Mouse (Mus musculus) megakaryocyte, embryonic 14.5 days (primary cell): ENCODE measurements at regions not wholly inside any gene's neighbourhood (a gene's known extent, or its start where the extent isn't known, plus 50 kb on each side); places are given as distances from the start of the nearest gene placed in this dataset.

Source experiments
- H3K27me3 ChIP-seq: replicated peaks from 2 replicates; pipeline ENCODE3; 2012; ENCODE audit warnings: inconsistent platforms
- H3K36me3 ChIP-seq: replicated peaks from 2 replicates; pipeline ENCODE3; 2012; ENCODE audit warnings: low read length, inconsistent platforms, mixed read lengths
- H3K4me1 ChIP-seq: 2 replicates; pipeline ENCODE4 v1.6.1; 2012; ENCODE audit warnings: inconsistent platforms
- H3K4me3 ChIP-seq: replicated peaks from 2 replicates; pipeline ENCODE3; 2012; ENCODE audit warnings: moderate library complexity, mild to moderate bottlenecking, inconsistent platforms
- H3K9me3 ChIP-seq: 2 replicates; pipeline ENCODE4 v1.6.1; 2012; ENCODE audit warnings: inconsistent platforms
- FLI1 ChIP-seq: IDR thresholded peaks from 2 replicates; pipeline ENCODE4 v1.6.1; 2012; ENCODE audit warnings: low read length, inconsistent platforms, mixed read lengths
- GATA1 ChIP-seq: IDR thresholded peaks from 3 replicates; pipeline ENCODE4 v1.6.1; 2012; ENCODE audit warnings: mixed read lengths, low read length, inconsistent platforms, borderline replicate concordance

DNA sequence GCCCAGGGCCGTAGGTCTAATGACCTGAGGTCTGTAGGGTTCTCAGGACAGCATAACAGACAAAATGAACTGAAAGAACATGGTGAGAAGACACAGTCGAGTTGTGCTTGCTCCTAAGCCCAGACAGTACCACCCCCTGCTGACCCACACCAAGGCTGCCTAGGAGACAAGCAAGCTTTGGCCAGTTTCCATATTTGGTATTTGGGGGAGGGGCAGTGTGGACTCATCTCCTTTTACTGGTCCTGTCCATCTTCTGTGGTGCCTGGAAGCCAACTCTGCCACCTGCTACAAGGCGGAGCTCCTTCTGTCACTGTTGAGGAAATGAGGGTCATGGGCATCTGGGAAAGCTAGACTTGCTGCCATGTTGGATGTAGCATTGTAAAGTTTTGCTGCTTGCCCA, 68.9 kb downstream of the Tex29 start:
- H3K27me3 ChIP-seq, result peaks cover 34% of the 10 kb centered on the region
- H3K36me3 ChIP-seq, result no peaks in the 10 kb centered on the region
- 0 out of 2 replicates have a peak, but pooled peaks cover 4% of the 10 kb centered on the region for H3K9me3 ChIP-seq
- no peaks in the 10 kb centered on the region for H3K4me1 ChIP-seq
- no peak for TF ChIP-seq GATA1
- TF ChIP-seq FLI1, result no peak
- H3K4me3 ChIP-seq, result no peak overlapping the region

- H3K4me1 ChIP-seq, result no peaks in the 10 kb centered on the region; the same call in 1 of the 2 replicates
- TF ChIP-seq FLI1 (no peak), GATA1 (no peak)
- H3K4me3 ChIP-seq, result no peak overlapping the region
- peaks cover 25% of the 10 kb centered on the region for H3K27me3 ChIP-seq
- no peaks in the 10 kb centered on the region for H3K36me3 ChIP-seq
- H3K9me3 ChIP-seq, result 0 out of 2 replicates have a peak, but pooled peaks cover 4% of the 10 kb centered on the region
Observed at GRCm38 (mm10) chr8:11911639-11912450, 71.6 kb downstream of the Tex29 start.

GRCm38 (mm10) chr8:11912451-11913128, 72.3 kb downstream of the Tex29 start:
- H3K4me1 ChIP-seq, result no peaks in the 10 kb centered on the region; the same call in 1 of the 2 replicates
- H3K9me3 ChIP-seq, result 0 out of 2 replicates have a peak, but pooled peaks cover 4% of the 10 kb centered on the region
- no peaks in the 10 kb centered on the region for H3K36me3 ChIP-seq
- no peak overlapping the region for H3K4me3 ChIP-seq
- TF ChIP-seq GATA1 (no peak), FLI1 (no peak)
- peaks cover 31% of the 10 kb centered on the region for H3K27me3 ChIP-seq

DNA sequence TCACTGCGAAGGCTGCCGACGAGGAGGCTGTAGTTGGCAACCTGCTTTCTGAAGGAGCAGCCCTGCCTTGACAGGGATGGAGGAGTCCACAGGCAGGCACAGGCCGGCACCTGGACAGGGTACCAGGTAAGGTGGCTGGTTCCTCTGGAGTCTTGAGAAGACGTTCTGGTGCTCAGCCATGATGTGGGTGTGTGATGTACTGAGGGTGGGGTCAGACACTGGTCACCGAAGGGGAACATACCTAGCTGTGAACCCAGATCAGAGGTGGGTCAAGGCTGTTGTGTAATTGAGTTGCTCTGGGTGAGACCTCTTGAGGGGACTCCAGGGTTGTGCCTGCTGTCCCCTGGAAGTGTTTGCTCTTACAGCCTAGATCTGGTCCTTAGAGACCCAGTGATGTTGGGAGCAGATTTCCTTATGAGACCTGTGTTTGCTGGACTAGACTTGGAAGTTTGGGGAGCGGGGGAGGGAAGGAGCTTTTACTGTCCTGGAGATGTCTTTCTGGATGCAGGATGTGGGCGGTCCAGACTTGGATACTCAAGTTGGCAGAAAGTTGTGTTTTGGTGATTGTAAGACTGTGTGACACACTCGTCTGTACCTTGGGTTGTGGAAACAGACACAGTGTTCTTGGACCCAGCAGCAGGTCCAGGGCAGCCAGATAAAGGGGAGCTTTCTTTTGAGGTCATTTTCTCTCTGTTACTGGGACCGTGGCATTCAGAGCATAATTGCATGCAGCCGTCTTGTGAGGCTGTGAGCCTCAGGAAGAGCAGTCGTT, 73.0 kb downstream of the Tex29 start:
- Histone ChIP-seq H3K4me1 (no peaks in the 10 kb centered on the region; the same call in 1 of the 2 replicates), H3K36me3 (no peaks in the 10 kb centered on the region), H3K27me3 (peaks cover 31% of the 10 kb centered on the region), H3K4me3 (no peak overlapping the region), H3K9me3 (0 out of 2 replicates have a peak, but pooled peaks cover 4% of the 10 kb centered on the region)
- TF ChIP-seq GATA1 (no peak), FLI1 (no peak)

GRCm38 (mm10) chr8:11914131-11914530, 73.9 kb downstream of the Tex29 start:
- TF ChIP-seq GATA1 (no peak), FLI1 (no peak)
- Histone ChIP-seq H3K4me1 (no peaks in the 10 kb centered on the region; the same call in 1 of the 2 replicates), H3K27me3 (peaks cover 26% of the 10 kb centered on the region), H3K36me3 (no peaks in the 10 kb centered on the region), H3K4me3 (no peak overlapping the region), H3K9me3 (no peaks in the 10 kb centered on the region)

DNA sequence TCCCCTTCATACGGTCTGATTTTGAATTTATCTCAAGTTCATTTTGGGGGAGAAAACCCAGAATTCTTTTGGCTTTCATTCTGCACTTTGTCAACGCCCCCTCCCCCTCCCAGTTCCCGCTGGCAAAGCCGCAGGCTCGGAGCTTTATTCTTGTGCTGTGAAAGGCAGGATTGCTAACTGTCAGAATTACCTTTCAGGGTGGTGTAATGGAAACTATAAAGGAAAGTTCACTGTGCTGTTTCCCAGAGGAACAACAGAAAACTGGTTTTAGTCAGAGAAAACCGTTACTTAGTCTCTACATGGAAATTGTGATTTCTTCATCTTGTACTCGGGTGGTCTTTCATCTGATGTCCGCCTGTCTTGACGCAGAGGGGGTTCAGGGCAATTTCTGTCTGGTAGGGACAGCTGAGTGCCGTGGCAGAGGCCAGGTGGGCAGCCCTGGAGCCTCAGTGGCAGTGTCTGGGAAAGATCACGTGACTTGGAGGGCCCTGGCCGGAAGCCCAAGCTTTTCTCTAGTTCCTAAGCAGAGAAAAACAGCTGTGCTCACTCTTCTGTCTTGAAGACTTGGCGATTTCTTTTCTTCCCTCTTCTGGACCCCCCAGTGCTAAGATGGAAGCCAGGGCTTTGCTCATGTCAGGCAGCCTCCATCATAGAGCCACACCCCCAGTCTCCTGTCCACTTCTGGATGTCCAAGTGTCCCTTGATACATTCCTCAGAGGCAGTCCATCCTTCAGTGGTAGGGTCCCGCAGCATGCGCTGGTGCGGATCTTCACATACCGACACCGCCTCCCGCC, 74.6 kb downstream of the Tex29 start:
- Histone ChIP-seq H3K9me3 (no peaks in the 10 kb centered on the region), H3K4me3 (no peak overlapping the region), H3K36me3 (no peaks in the 10 kb centered on the region), H3K27me3 (peaks cover 25% of the 10 kb centered on the region), H3K4me1 (no peaks in the 10 kb centered on the region; the same call in 1 of the 2 replicates)
- no peak for TF ChIP-seq GATA1
- no peak for TF ChIP-seq FLI1

DNA sequence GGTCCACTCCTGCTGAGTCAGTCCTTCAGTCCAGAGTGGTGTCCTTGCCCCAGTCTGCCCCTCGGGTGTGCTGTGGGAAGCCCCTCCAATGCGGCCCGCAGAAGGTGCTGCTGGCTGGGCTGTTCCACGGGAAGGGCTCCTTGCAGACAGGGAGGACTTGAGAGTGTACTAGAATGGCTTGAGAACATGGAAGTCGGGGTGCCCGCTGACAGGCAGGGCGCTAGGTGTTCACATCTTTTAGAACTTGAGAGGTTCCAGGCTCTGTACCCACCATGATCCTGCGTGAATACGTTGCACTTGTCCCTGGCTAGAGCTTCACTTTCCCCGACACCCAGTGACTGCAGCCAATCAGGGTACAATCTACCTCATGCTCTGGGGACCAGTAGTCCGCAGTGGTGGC, 75.4 kb downstream of the Tex29 start:
- no peaks in the 10 kb centered on the region; the same call in 1 of the 2 replicates for H3K4me1 ChIP-seq
- H3K27me3 ChIP-seq, result peaks cover 25% of the 10 kb centered on the region
- H3K9me3 ChIP-seq, result no peaks in the 10 kb centered on the region
- no peaks in the 10 kb centered on the region for H3K36me3 ChIP-seq
- TF ChIP-seq GATA1 (no peak), FLI1 (no peak)
- no peak overlapping the region for H3K4me3 ChIP-seq

DNA sequence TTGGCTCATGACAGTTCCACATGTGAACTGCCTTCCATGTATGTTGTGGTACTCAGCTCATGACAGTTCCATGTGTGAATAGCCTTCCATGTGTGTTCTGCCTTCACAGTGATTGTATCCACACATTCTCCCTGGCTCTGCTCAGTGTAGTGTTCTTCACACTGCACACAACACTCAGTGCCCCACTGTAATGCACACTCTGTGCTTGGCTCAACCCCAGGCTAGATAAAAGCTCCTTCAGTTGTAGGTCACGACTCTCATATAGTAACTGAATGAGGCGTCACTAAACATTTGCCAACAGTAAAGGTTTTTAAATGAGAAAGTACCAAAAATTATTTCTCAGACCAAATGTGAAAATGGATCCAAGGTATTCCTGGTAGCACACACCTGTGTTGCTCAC, 79.6 kb downstream of the Tex29 start:
- TF ChIP-seq FLI1 (no peak), GATA1 (no peak)
- H3K36me3 ChIP-seq, result no peaks in the 10 kb centered on the region
- peaks cover 18% of the 10 kb centered on the region for H3K27me3 ChIP-seq
- H3K4me3 ChIP-seq, result peak overlapping the region; percentile 6
- H3K4me1 ChIP-seq, result peaks cover 5% of the 10 kb centered on the region
- H3K9me3 ChIP-seq, result peaks cover 5% of the 10 kb centered on the region

- no peaks in the 10 kb centered on the region for H3K36me3 ChIP-seq
- H3K27me3 ChIP-seq, result peaks cover 13% of the 10 kb centered on the region
- no peak overlapping the region for H3K4me3 ChIP-seq
- no peak for TF ChIP-seq GATA1
- TF ChIP-seq FLI1, result no peak
- H3K9me3 ChIP-seq, result peaks cover 5% of the 10 kb centered on the region
- peaks cover 5% of the 10 kb centered on the region for H3K4me1 ChIP-seq
Observed at GRCm38 (mm10) chr8:11923115-11923514, 82.8 kb downstream of the Tex29 start.
